Mouse (Mus musculus): ENCODE data around the gene Tnpo1. TPM values are rescaled to one million over a fixed set of nuclear protein-coding genes. Genes with fewer than 3 reads are reported as not detected.
A peak's percentile ranks its signal among the peaks of the same experiment; 100 is the strongest.

Gene Tnpo1
- 61.9 and 62.1 TPM in 2 replicates for polyA plus RNA-seq (2015; fragmentation: Nextera tagmentation; extraction: Ambion mirVana)

GRCm38 (mm10) chr13:98926213-98926957, at the start of gene Tnpo1:
TSS of gene Tnpo1 (minus strand) at chr13:98926384.
- H3K9me3 ChIP-seq, result no peaks in the 10 kb centered on the region
- peak; percentile 97 for ATAC-seq (ENCODE audit: borderline replicate concordance, extremely low read depth, low FRiP score, low TSS enrichment)
- peak within 1 kb of the TSS; percentile 100 for H3K9ac ChIP-seq
- peak within 1 kb of the TSS; percentile 97 for H3K27ac ChIP-seq
- H3K4me2 ChIP-seq, result peak within 1 kb of the TSS; percentile 80
- H3K36me3 ChIP-seq, result peaks cover 12% of the 10 kb centered on the region; the same call in 1 of the 2 replicates
- no peaks in the 10 kb centered on the region for H3K27me3 ChIP-seq
- peak within 1 kb of the TSS; percentile 97 for H3K4me3 ChIP-seq
- under 1% methylated on average over 45 of the region's 75 CpGs for WGBS
- H3K4me1 ChIP-seq, result peaks cover 16% of the 10 kb centered on the region

GRCm38 (mm10) chr13:98972090-98972489, 45.9 kb upstream of the Tnpo1 start:
- WGBS, result 65% methylated on average over 3 of the region's 3 CpGs
- no peaks in the 10 kb centered on the region for H3K9me3 ChIP-seq

GRCm38 (mm10) chr13:98971641-98972040, 45.5 kb upstream of the Tnpo1 start:
- Histone ChIP-seq H3K9ac (no peak overlapping the region), H3K27me3 (no peaks in the 10 kb centered on the region), H3K27ac (no peak overlapping the region), H3K36me3 (no peaks in the 10 kb centered on the region), H3K4me2 (no peak overlapping the region), H3K4me1 (no peaks in the 10 kb centered on the region), H3K9me3 (no peaks in the 10 kb centered on the region), H3K4me3 (no peak overlapping the region)
- 41% methylated on average over 5 of the region's 5 CpGs for WGBS
- 0 out of 2 replicates have a peak, but pooled peaks have one; percentile 46 for ATAC-seq (ENCODE audit: borderline replicate concordance, extremely low read depth, low FRiP score, low TSS enrichment)

More at GRCm38 (mm10) chr13:98972090-98972489, 45.9 kb upstream of the Tnpo1 start:
- Histone ChIP-seq H3K4me3 (no peak overlapping the region), H3K4me1 (no peaks in the 10 kb centered on the region), H3K27me3 (no peaks in the 10 kb centered on the region), H3K27ac (no peak overlapping the region), H3K9ac (no peak overlapping the region), H3K36me3 (no peaks in the 10 kb centered on the region), H3K4me2 (no peak overlapping the region)
- no peak for ATAC-seq (ENCODE audit: borderline replicate concordance, extremely low read depth, low FRiP score, low TSS enrichment)

DNA sequence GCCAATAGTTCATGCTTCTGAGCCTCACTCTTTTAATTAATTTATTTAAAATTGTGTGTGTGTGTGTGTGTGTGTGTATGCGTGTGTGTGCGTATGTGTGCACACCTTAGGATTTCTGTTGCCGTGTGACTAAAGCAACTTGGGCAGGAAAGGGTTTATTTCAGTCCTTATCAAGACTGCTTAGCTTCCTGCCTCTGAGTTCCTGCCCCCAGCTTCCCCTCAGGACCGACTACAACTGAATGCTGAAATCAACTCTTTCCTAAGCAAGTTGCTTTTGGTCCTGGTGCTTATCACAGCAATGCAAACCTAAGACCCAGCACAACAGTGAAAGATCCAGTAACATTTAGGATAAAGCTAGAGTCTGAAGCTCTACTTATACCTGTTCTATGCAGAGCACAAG, 42.3 kb upstream of the Tnpo1 start:
- no peak overlapping the region for H3K4me3 ChIP-seq
- H3K27me3 ChIP-seq, result no peaks in the 10 kb centered on the region
- H3K9me3 ChIP-seq, result no peaks in the 10 kb centered on the region
- H3K4me2 ChIP-seq, result no peak overlapping the region
- H3K4me1 ChIP-seq, result no peaks in the 10 kb centered on the region
- H3K36me3 ChIP-seq, result no peaks in the 10 kb centered on the region
- H3K9ac ChIP-seq, result no peak overlapping the region
- H3K27ac ChIP-seq, result no peak overlapping the region
- no peak for ATAC-seq (ENCODE audit: borderline replicate concordance, extremely low read depth, low FRiP score, low TSS enrichment)
- 57% methylated on average over 4 of the region's 4 CpGs for WGBS

- no peaks in the 10 kb centered on the region for H3K27me3 ChIP-seq
- no peaks in the 10 kb centered on the region for H3K4me1 ChIP-seq
- no peak overlapping the region for H3K4me3 ChIP-seq
- 76% methylated on average over 6 of the region's 6 CpGs for WGBS
- H3K9ac ChIP-seq, result no peak overlapping the region
- no peaks in the 10 kb centered on the region for H3K36me3 ChIP-seq
- no peaks in the 10 kb centered on the region for H3K9me3 ChIP-seq
- H3K27ac ChIP-seq, result no peak overlapping the region
- H3K4me2 ChIP-seq, result no peak overlapping the region
- ATAC-seq (ENCODE audit: borderline replicate concordance, extremely low read depth, low FRiP score, low TSS enrichment), result no peak
Measured at GRCm38 (mm10) chr13:98967942-98968341, 41.8 kb upstream of the Tnpo1 start.

GRCm38 (mm10) chr13:98966583-98966982, 40.4 kb upstream of the Tnpo1 start:
- Histone ChIP-seq H3K27me3 (no peaks in the 10 kb centered on the region), H3K36me3 (no peaks in the 10 kb centered on the region), H3K4me3 (no peak overlapping the region), H3K9ac (no peak overlapping the region), H3K27ac (no peak overlapping the region), H3K9me3 (no peaks in the 10 kb centered on the region), H3K4me1 (no peaks in the 10 kb centered on the region), H3K4me2 (no peak overlapping the region)
- WGBS, result 82% methylated on average over 5 of the region's 5 CpGs
- no peak for ATAC-seq (ENCODE audit: borderline replicate concordance, extremely low read depth, low FRiP score, low TSS enrichment)

DNA sequence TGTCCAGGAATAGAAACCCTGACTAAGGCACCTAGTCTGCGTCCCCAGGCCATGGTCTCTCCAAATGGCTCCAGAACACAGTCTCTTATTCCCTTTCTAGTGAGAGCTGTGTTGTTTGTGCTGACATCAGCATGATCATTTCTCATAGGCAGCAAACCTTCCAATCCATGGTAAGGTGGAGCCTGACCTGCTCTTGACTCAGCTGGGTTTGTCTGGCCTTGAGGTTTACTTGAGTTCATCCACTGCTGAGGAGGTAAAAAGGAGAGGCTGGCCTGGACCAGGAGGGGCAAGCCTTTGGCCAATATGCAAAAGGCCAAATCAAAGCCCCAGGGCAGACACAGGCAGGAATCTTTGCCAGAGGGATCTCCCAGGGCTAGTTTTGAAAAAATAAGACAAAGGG, 37.4 kb upstream of the Tnpo1 start:
- ATAC-seq (ENCODE audit: borderline replicate concordance, extremely low read depth, low FRiP score, low TSS enrichment), result no peak
- WGBS, result 83% methylated on average over 1 of the region's 1 CpGs
- Histone ChIP-seq H3K9me3 (no peaks in the 10 kb centered on the region), H3K36me3 (no peaks in the 10 kb centered on the region), H3K4me2 (no peak overlapping the region), H3K4me1 (no peaks in the 10 kb centered on the region), H3K4me3 (no peak overlapping the region), H3K9ac (no peak overlapping the region), H3K27me3 (no peaks in the 10 kb centered on the region), H3K27ac (no peak overlapping the region)

DNA sequence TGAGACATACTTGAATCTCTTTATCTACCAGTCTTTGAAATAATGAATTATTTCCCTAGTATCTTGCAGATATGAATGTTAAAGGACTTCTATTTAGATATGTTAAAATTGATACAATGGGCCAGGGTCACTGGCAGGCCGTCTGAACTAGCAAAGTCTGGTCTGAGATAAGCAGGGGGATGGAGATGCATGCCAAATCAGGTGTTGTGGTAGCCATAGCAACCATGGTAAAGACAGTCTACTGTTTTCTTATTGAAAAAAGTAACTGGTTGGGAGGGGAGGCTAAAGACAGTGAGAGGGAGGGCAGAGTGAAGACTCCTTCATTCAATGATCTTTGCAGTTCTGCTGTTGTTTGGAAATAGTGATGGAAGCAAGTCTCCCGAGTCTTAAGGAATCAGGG, 32.0 kb upstream of the Tnpo1 start:
- ATAC-seq (ENCODE audit: borderline replicate concordance, extremely low read depth, low FRiP score, low TSS enrichment), result no peak
- H3K27ac ChIP-seq, result no peak overlapping the region
- H3K4me3 ChIP-seq, result no peak overlapping the region
- peaks cover 3% of the 10 kb centered on the region; the same call in 1 of the 2 replicates for H3K4me1 ChIP-seq
- H3K9me3 ChIP-seq, result no peaks in the 10 kb centered on the region
- H3K4me2 ChIP-seq, result no peak overlapping the region
- whole genome bisulfite sequencing, result 39% methylated on average over 2 of the region's 2 CpGs
- H3K27me3 ChIP-seq, result no peaks in the 10 kb centered on the region
- H3K36me3 ChIP-seq, result no peaks in the 10 kb centered on the region
- no peak overlapping the region for H3K9ac ChIP-seq

GRCm38 (mm10) chr13:98956209-98956608, 30.0 kb upstream of the Tnpo1 start:
- 80% methylated on average over 2 of the region's 2 CpGs for WGBS
- no peak overlapping the region for H3K9ac ChIP-seq
- H3K27ac ChIP-seq, result no peak overlapping the region
- H3K4me1 ChIP-seq, result peaks cover 3% of the 10 kb centered on the region; the same call in 1 of the 2 replicates
- H3K36me3 ChIP-seq, result no peaks in the 10 kb centered on the region
- no peaks in the 10 kb centered on the region for H3K9me3 ChIP-seq
- H3K27me3 ChIP-seq, result no peaks in the 10 kb centered on the region
- no peak overlapping the region for H3K4me3 ChIP-seq
- ATAC-seq (ENCODE audit: borderline replicate concordance, extremely low read depth, low FRiP score, low TSS enrichment), result no peak
- H3K4me2 ChIP-seq, result no peak overlapping the region

- Histone ChIP-seq H3K4me1 (peaks cover 3% of the 10 kb centered on the region; the same call in 1 of the 2 replicates), H3K27ac (no peak overlapping the region), H3K27me3 (no peaks in the 10 kb centered on the region), H3K4me3 (no peak overlapping the region), H3K36me3 (no peaks in the 10 kb centered on the region), H3K4me2 (no peak overlapping the region), H3K9ac (no peak overlapping the region), H3K9me3 (no peaks in the 10 kb centered on the region)
- WGBS, result 50% methylated on average over 6 of the region's 6 CpGs
- no peak for ATAC-seq (ENCODE audit: borderline replicate concordance, extremely low read depth, low FRiP score, low TSS enrichment)
Measured at GRCm38 (mm10) chr13:98955676-98956075, 29.5 kb upstream of the Tnpo1 start.

DNA sequence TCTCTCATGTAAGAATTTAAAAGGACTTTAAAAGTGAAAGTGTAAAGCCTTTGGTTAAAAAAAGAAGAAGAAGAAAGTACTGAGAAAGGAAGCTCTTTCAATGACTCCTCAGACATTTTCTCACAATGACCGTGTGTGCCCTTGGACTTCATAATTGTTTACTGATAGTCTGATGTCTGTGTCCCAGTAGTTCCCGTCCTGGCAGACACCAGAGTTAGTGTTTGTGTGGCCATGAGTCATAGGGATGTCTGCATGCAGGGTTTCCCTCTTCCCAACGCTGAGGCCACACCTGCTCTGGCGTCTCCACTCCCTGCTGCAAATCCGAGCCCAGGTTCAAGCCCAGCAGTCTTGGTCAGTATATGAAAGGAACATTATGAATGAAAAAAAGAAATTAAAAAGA, 29.0 kb upstream of the Tnpo1 start:
- no peak overlapping the region for H3K9ac ChIP-seq
- peaks cover 3% of the 10 kb centered on the region; the same call in 1 of the 2 replicates for H3K4me1 ChIP-seq
- ATAC-seq (ENCODE audit: borderline replicate concordance, extremely low read depth, low FRiP score, low TSS enrichment), result no peak
- H3K9me3 ChIP-seq, result no peaks in the 10 kb centered on the region
- 28% methylated on average over 5 of the region's 5 CpGs for WGBS
- H3K27me3 ChIP-seq, result no peaks in the 10 kb centered on the region
- no peak overlapping the region for H3K4me2 ChIP-seq
- no peaks in the 10 kb centered on the region for H3K36me3 ChIP-seq
- H3K27ac ChIP-seq, result no peak overlapping the region
- H3K4me3 ChIP-seq, result no peak overlapping the region

GRCm38 (mm10) chr13:98953830-98954229, 27.6 kb upstream of the Tnpo1 start:
- WGBS, result 79% methylated on average over 5 of the region's 5 CpGs
- Histone ChIP-seq H3K9ac (no peak overlapping the region), H3K9me3 (no peaks in the 10 kb centered on the region), H3K4me3 (no peak overlapping the region), H3K27ac (no peak overlapping the region), H3K27me3 (no peaks in the 10 kb centered on the region), H3K36me3 (no peaks in the 10 kb centered on the region), H3K4me2 (no peak overlapping the region), H3K4me1 (peaks cover 3% of the 10 kb centered on the region; the same call in 1 of the 2 replicates)
- ATAC-seq (ENCODE audit: borderline replicate concordance, extremely low read depth, low FRiP score, low TSS enrichment), result no peak
